Mouse (Mus musculus) heart, embryonic 12.5 days (tissue): ENCODE data around the gene Npb. TPM values are rescaled to one million over a fixed set of nuclear protein-coding genes. Genes with fewer than 3 reads are reported as not detected.

Experiments used
- ATAC-seq: fragments of 200-750 bp; cut with Nextera tagmentation; 2 replicates; pipeline ENCODE4 v1.8.0; 2017; ENCODE audit warnings: moderate TSS enrichment, moderate library complexity; ENCODE audit not compliant: insufficient number of reproducible peaks, low FRiP score
- H3K27ac ChIP-seq: fragments of 300-500 bp; sonication (generic); 2 replicates; pipeline ENCODE4 v1.5.1; 2016; ENCODE audit warnings: mild to moderate bottlenecking, moderate library complexity; ENCODE audit not compliant: poor library complexity, severe bottlenecking
- H3K27me3 ChIP-seq: fragments of 300-500 bp; sonication (generic); replicated peaks from 2 replicates; pipeline ENCODE4 v1.6.1; 2016; ENCODE audit warnings: mild to moderate bottlenecking, moderate library complexity
- H3K36me3 ChIP-seq: fragments of 300-500 bp; sonication (generic); 2 replicates; pipeline ENCODE4 v1.6.1; 2016; ENCODE audit warnings: mild to moderate bottlenecking, moderate library complexity
- H3K4me1 ChIP-seq: fragments of 300-500 bp; sonication (generic); replicated peaks from 2 replicates; pipeline ENCODE4 v1.6.1; 2016; ENCODE audit warnings: mild to moderate bottlenecking
- H3K4me2 ChIP-seq: fragments of 300-500 bp; sonication (generic); 2 replicates; pipeline ENCODE4 v1.6.1; 2016; ENCODE audit warnings: mild to moderate bottlenecking, moderate library complexity
- H3K4me3 ChIP-seq: fragments of 300-500 bp; sonication (generic); 2 replicates; pipeline ENCODE4 v1.5.1; 2016; ENCODE audit warnings: mild to moderate bottlenecking
- H3K9ac ChIP-seq: fragments of 300-500 bp; sonication (generic); 2 replicates; pipeline ENCODE4 v1.6.1; 2016; ENCODE audit warnings: mild to moderate bottlenecking, moderate library complexity
- H3K9me3 ChIP-seq: fragments of 300-500 bp; sonication (generic); replicated peaks from 2 replicates; pipeline ENCODE4 v1.6.1; 2016; ENCODE audit warnings: mild to moderate bottlenecking, moderate library complexity
- WGBS: fragments of 180-500 bp; shearing (Covaris S2); methylation state at CpG from one replicate; pipeline ENCODE4 v1.1.7; 2016; 5-methylcytosine and 5-hydroxymethylcytosine counted together
- polyA plus RNA-seq: library from polyadenylated mRNA; unstranded; fragments of >200 nt; fragmentation: Nextera tagmentation; extraction: Ambion mirVana; gene quantifications from 2 replicates; pipeline ENCODE4 v1.2.1, GENCODE M21; 2016

Gene Npb
- polyA plus RNA-seq, 1 experiment from 2014 or later: 20.3 TPM

DNA sequence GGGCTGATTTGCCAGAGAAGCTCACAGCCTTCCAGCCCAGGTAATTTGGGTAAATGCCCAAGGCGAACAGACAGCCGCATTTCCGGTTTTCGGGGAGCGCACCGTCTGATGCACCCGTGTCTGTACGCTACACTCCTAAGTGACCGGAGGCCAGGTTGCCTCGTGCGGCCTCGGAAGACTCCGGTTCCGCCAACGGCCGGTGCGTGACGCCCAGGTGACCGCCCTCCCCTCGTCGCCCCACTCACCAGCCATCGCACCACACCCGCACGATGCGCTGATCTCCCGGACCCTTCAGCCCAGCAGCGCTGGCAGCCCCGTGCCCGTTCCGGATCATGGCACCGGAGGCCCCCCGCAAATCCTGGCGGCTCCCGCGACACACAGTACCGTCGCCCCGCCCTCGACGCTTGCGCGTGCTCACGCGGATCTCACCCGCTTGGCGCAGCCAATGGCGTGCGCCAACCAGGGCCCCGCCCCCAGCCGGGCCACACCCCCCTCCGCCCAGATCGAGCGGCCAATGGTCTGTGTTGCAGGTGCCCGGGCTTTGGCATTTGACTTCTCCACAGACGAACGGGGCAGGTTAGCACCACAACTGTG is 9.3 kb downstream of the Npb start, which contains the start of gene Pcyt2:
Gene Pcyt2 (minus strand): TSS at position 418 of the 594 bp plus-strand sequence.
- peak within 1 kb of the TSS; percentile 89 for H3K4me2 ChIP-seq
- peak within 1 kb of the TSS; percentile 87 for H3K9ac ChIP-seq
- H3K36me3 ChIP-seq: peaks cover 70% of the 10 kb centered on the region
- peak within 1 kb of the TSS; percentile 84 for H3K4me3 ChIP-seq
- peak; percentile 97 for ATAC-seq
- peaks cover 27% of the 10 kb centered on the region for H3K4me1 ChIP-seq
- no peaks in the 10 kb centered on the region for H3K9me3 ChIP-seq
- under 1% methylated on average over 56 of the region's 56 CpGs for WGBS
- no peaks in the 10 kb centered on the region for H3K27me3 ChIP-seq
- H3K27ac ChIP-seq: peak within 1 kb of the TSS; percentile 75

DNA sequence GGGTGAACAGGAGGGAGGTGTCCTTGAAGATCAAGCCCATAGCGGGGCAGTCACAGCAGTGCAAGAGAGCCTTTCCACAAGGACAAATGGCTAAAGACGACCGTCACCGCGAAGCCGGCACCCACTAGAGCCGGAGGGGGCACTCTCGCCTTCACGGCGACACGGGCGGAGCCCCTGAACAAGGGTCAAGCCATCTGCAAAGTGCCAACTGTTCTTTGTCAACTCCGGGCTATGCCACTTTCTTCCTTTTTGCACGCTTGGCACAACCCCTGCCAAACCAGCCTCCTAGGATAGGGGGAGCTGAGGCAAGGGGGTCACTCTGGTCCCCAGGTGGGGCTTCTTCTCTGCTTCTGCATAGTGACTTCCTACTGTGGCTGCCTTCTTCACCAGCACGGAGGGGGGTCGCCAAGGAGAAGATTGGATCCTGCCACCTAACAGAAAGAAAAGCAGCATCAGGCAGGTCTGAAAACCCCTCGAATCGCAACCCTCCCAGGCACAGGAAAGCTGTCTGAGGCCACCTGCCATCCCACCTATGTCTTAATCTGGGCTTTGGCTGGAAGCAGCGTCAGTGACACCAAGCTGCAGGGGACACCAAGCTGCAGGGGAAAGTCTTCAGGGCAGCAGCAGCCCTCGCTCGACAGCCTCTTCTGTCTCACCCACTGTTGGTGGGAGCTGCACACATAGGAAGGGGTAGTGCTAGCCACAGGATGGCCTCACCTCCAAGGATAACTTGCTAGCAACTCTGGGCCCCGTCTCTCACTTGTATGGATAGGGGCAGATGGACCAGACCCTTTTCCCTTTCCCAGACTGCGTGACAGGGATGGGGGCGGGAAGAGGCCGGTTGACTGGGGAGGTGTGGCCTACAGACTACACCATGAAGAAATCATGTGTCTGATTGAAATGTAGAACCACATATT is 10.6 kb downstream of the Npb start:
- Histone ChIP-seq H3K9ac (no peak overlapping the region; the same call in 1 of the 2 replicates), H3K9me3 (no peaks in the 10 kb centered on the region), H3K36me3 (peaks cover 62% of the 10 kb centered on the region), H3K4me3 (no peak overlapping the region), H3K27me3 (no peaks in the 10 kb centered on the region), H3K4me2 (peak overlapping the region; percentile 89; the same call in 1 of the 2 replicates), H3K27ac (no peak overlapping the region), H3K4me1 (peaks cover 29% of the 10 kb centered on the region)
- 93% methylated on average over 25 of the region's 25 CpGs for WGBS
- ATAC-seq: no peak

DNA sequence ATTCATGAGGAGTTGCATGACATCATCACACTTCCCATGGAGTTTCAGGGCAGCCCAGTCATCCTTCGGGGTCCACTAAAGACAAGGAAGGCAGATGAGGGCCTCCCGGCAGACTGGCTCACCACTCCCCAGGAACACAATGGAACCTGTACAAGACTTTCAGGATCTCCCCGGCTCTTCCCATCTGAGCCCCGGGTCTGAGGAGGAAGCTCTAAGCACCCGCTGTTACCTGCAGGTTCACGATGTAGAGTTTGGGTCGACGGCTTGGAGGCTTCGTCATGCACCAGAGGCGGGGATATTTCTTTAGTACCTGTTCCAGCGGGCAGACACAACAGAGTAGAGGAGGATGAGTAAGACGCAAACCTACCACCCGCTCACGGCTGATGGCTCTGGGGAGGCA is 11.9 kb downstream of the Npb start:
- Histone ChIP-seq H3K27me3 (no peaks in the 10 kb centered on the region), H3K27ac (no peak overlapping the region), H3K9ac (no peak overlapping the region), H3K4me1 (peaks cover 32% of the 10 kb centered on the region), H3K36me3 (peaks cover 51% of the 10 kb centered on the region), H3K9me3 (no peaks in the 10 kb centered on the region), H3K4me2 (no peak overlapping the region), H3K4me3 (no peak overlapping the region)
- ATAC-seq: no peak
- 90% methylated on average over 14 of the region's 14 CpGs for WGBS

- 84% methylated on average over 6 of the region's 6 CpGs for whole genome bisulfite sequencing
- Histone ChIP-seq H3K4me2 (no peak overlapping the region), H3K36me3 (peaks cover 60% of the 10 kb centered on the region), H3K9ac (no peak overlapping the region), H3K4me1 (peaks cover 28% of the 10 kb centered on the region), H3K27me3 (no peaks in the 10 kb centered on the region), H3K27ac (no peak overlapping the region), H3K4me3 (no peak overlapping the region), H3K9me3 (no peaks in the 10 kb centered on the region)
- ATAC-seq: no peak
Observed at GRCm38 (mm10) chr11:120622805-120623204, 14.5 kb downstream of the Npb start.

GRCm38 (mm10) chr11:120623961-120624679 is 15.8 kb downstream of the Npb start:
- peak overlapping the region; percentile 93 for H3K4me3 ChIP-seq
- H3K4me1 ChIP-seq: peaks cover 26% of the 10 kb centered on the region
- H3K9me3 ChIP-seq: no peaks in the 10 kb centered on the region
- peak; percentile 85 for ATAC-seq
- peaks cover 56% of the 10 kb centered on the region for H3K36me3 ChIP-seq
- 12% methylated on average over 30 of the region's 30 CpGs for WGBS
- H3K9ac ChIP-seq: peak overlapping the region; percentile 80
- peak overlapping the region; percentile 91 for H3K4me2 ChIP-seq
- no peaks in the 10 kb centered on the region for H3K27me3 ChIP-seq
- peak overlapping the region; percentile 54 for H3K27ac ChIP-seq

DNA sequence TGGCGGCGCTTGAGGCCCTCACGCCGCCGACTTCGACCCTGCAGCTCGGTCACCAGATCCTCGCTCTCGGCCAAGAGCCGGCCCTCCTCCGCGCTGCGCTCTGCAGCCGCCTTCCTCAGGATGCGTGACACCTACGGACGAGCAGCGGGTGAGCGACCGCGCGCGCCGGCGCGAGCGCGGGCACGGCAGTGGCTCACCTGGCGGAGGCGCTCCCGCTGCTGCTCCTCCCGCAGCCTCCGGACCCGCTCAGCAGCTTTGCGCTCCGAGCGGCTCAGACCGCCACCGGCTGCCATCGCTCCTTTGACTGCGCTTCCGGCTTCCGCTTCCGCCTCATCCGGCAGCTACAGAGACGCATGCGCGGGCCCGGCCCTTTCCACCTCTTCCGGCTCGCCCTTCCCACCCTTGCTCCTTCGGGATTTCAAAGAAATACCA is 16.4 kb downstream of the Npb start:
- WGBS: under 1% methylated on average over 53 of the region's 53 CpGs
- Histone ChIP-seq H3K4me1 (peaks cover 31% of the 10 kb centered on the region), H3K36me3 (peaks cover 56% of the 10 kb centered on the region), H3K4me3 (peak overlapping the region; percentile 93), H3K9me3 (no peaks in the 10 kb centered on the region), H3K27ac (peak overlapping the region; percentile 54), H3K4me2 (peak overlapping the region; percentile 91), H3K27me3 (no peaks in the 10 kb centered on the region), H3K9ac (peak overlapping the region; percentile 80)
- peak; percentile 81 for ATAC-seq

DNA sequence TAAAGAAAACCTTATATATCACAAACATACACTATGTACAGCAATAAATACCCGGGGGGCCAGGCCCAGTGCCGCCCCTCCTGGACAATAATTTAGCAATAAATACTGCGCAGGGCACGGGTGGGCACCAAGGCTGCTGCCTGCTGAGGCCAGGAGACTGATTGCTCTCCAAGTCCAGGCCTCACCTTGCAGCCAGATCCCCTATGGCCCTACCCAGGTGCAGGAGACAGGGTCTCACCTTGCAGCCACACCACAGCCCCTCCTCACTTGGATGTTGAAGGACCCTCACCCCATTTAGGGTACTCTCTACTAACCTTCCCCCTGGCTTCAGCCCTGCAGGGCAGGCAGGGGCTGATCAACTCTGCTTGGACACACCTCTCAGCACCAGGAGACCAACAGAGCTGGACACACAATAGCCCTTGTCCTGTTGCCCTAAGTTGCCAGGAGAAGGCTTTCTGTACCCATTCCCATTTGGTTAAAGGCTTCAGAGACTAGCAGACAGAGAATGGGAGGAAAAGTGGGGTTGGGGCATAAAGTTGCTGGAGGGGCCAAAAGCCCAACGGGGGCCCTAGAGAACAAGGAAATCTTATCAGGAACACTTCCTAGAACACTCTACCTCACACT is 17.0 kb downstream of the Npb start, which contains the start of gene Sirt7:
Gene Sirt7 (minus strand): TSS at position 89 of the 624 bp plus-strand sequence.
- WGBS: 12% methylated on average over 5 of the region's 5 CpGs
- Histone ChIP-seq H3K9me3 (no peaks in the 10 kb centered on the region), H3K4me1 (peaks cover 37% of the 10 kb centered on the region), H3K27me3 (no peaks in the 10 kb centered on the region), H3K4me2 (peak within 1 kb of the TSS; percentile 91), H3K27ac (peak within 1 kb of the TSS; percentile 54), H3K9ac (peak within 1 kb of the TSS; percentile 80), H3K4me3 (peak within 1 kb of the TSS; percentile 93), H3K36me3 (peaks cover 51% of the 10 kb centered on the region)
- ATAC-seq: no peak

DNA sequence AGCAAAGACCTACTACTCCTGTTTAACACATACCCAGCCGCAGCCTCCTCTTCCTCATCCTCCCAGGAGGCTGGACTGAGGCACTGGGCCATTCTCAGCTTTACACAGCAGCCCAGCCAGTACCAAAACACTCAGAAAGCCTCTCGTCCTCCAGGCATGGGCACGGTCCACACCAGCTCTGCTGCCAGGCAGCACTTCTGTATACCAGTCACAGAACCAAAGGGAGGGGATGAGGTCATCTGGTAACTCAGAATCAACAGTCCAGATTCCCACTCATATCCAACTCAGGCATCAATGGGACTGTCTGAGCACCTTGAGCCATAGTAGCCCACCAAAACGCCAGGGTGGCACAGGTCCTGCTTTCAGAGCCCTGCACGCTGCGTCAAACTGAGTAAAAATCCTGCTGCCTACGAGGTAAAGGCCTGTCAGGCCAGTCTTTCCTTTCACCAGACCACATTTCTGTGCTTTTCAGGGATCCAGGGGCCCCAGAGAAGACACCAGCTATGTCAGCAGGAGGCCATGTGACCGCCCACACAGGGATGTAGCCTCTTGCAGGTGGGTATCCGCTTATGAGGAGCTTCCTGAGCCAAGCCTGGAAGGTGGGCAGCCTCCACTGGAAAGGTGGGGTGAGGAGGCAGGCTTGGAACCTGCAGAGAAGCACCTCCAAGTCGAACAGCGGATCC is 18.6 kb downstream of the Npb start:
- Histone ChIP-seq H3K36me3 (peaks cover 35% of the 10 kb centered on the region), H3K4me2 (no peak overlapping the region), H3K9ac (no peak overlapping the region), H3K9me3 (no peaks in the 10 kb centered on the region), H3K27ac (no peak overlapping the region), H3K4me3 (no peak overlapping the region), H3K4me1 (peaks cover 54% of the 10 kb centered on the region), H3K27me3 (no peaks in the 10 kb centered on the region)
- no peak for ATAC-seq
- 88% methylated on average over 11 of the region's 11 CpGs for WGBS

- H3K9ac ChIP-seq: no peak overlapping the region; the same call in 1 of the 2 replicates
- 87% methylated on average over 22 of the region's 22 CpGs for WGBS
- H3K9me3 ChIP-seq: no peaks in the 10 kb centered on the region
- H3K27me3 ChIP-seq: no peaks in the 10 kb centered on the region
- ATAC-seq: no peak
- peaks cover 27% of the 10 kb centered on the region for H3K36me3 ChIP-seq
- H3K4me2 ChIP-seq: no peak overlapping the region
- peaks cover 59% of the 10 kb centered on the region for H3K4me1 ChIP-seq
- H3K4me3 ChIP-seq: no peak overlapping the region
- H3K27ac ChIP-seq: no peak overlapping the region
Observed at GRCm38 (mm10) chr11:120627468-120628300, 19.4 kb downstream of the Npb start.
